Mouse (Mus musculus): ENCODE data around the gene Ago4. TPM values are rescaled to one million over a fixed set of nuclear protein-coding genes. Genes with fewer than 3 reads are reported as not detected.

Gene Ago4
- polyA plus RNA-seq, 1 experiment from 2014 or later, result 1.1 TPM

DNA sequence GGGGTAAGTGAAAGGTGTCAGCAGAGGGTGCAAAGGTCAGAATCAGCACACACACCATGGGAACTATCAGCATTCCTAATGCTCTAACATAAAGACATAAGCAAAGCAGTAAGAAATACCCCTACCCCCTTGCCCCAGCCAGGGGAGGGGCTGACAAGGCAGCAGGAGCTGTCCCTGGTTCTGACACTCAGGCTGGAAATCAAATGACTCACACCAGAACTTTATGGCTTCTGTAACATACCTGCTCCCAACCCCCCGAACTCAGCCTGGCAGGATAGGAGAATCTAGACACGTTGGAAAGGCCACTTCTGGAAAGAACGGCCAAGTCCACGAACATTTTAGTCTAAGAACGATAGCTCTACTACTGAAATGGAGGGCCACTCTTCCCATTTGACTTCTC is 60.2 kb downstream of the Ago4 start:
- Histone ChIP-seq H3K9me3 (replicated peaks; ENCODE audit: control insufficient read depth, low read length) (no peaks in the 10 kb centered on the region), H3K4me3 (ENCODE audit: low read depth, low read length) (no peak overlapping the region), H3K36me3 (ENCODE audit: control insufficient read depth, insufficient read depth, low read length) (no peaks in the 10 kb centered on the region), H3K27me3 (ENCODE audit: control insufficient read depth, insufficient read depth, low read length) (no peaks in the 10 kb centered on the region), H3K9ac (ENCODE audit: low read depth, low read length) (no peak overlapping the region), H3K4me1 (ENCODE audit: control insufficient read depth, insufficient read depth, low read length) (no peaks in the 10 kb centered on the region), H3K4me2 (no peak overlapping the region), H3K27ac (ENCODE audit: low read depth, low read length) (no peak overlapping the region)
- no peak for ATAC-seq (replicated peaks; ENCODE audit: insufficient number of reproducible peaks, low FRiP score, low TSS enrichment)
- 33% methylated on average over 5 of the region's 5 CpGs for WGBS (ENCODE audit: insufficient replicate concordance)

DNA sequence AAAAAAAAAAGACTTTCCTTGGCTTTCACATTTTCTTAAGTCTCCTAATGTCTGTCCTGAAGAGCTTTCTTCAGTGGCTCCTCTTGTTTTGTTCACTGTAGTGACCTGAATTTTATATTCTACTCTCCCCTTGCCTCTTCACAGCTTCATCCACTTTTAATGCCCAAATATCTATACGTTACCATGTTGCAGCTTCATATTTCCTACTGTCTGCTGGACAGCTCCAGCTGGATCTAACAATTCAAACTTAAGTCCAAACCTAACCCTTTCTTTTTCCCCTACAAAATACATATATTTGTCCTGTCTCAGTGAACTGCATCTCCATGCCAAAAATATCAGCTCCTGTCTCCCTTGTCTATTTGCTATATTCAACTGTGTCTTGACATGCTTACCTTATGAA is 63.9 kb downstream of the Ago4 start:
- no peak overlapping the region for H3K4me2 ChIP-seq
- 61% methylated on average over 1 of the region's 1 CpGs for WGBS (ENCODE audit: insufficient replicate concordance)
- H3K4me3 ChIP-seq (ENCODE audit: low read depth, low read length), result no peak overlapping the region
- H3K4me1 ChIP-seq (ENCODE audit: control insufficient read depth, insufficient read depth, low read length), result peaks cover 24% of the 10 kb centered on the region
- H3K9ac ChIP-seq (ENCODE audit: low read depth, low read length), result no peak overlapping the region
- H3K36me3 ChIP-seq (ENCODE audit: control insufficient read depth, insufficient read depth, low read length), result no peaks in the 10 kb centered on the region
- no peaks in the 10 kb centered on the region for H3K9me3 ChIP-seq (replicated peaks; ENCODE audit: control insufficient read depth, low read length)
- no peaks in the 10 kb centered on the region for H3K27me3 ChIP-seq (ENCODE audit: control insufficient read depth, insufficient read depth, low read length)
- no peak overlapping the region for H3K27ac ChIP-seq (ENCODE audit: low read depth, low read length)
- no peak for ATAC-seq (replicated peaks; ENCODE audit: insufficient number of reproducible peaks, low FRiP score, low TSS enrichment)

DNA sequence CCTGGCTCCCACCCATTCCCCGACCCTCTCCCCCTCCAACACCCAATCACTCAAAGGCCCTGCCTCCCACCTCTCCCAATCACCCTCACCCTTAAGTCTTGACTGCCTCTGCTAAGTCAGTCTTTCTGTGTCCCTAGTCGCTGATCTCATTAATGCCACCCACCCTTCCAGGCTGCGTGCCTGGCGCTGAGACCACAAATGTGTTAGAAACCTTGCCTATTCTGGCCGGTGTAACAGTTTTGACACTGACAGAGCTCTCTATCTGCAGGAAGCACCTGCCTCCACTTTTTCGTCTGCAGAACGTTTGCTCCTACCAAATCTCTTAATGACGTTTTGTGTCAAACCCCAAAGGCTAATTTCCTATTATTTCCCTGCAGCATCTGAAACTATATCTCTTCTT is 64.3 kb downstream of the Ago4 start:
- Histone ChIP-seq H3K9ac (ENCODE audit: low read depth, low read length) (peak overlapping the region; percentile 92; the same call in 1 of the 2 replicates), H3K4me2 (peak overlapping the region; percentile 86), H3K4me3 (ENCODE audit: low read depth, low read length) (peak overlapping the region; percentile 88), H3K4me1 (ENCODE audit: control insufficient read depth, insufficient read depth, low read length) (peaks cover 26% of the 10 kb centered on the region), H3K9me3 (replicated peaks; ENCODE audit: control insufficient read depth, low read length) (no peaks in the 10 kb centered on the region), H3K27ac (ENCODE audit: low read depth, low read length) (no peak overlapping the region), H3K27me3 (ENCODE audit: control insufficient read depth, insufficient read depth, low read length) (no peaks in the 10 kb centered on the region), H3K36me3 (ENCODE audit: control insufficient read depth, insufficient read depth, low read length) (no peaks in the 10 kb centered on the region)
- ATAC-seq (replicated peaks; ENCODE audit: insufficient number of reproducible peaks, low FRiP score, low TSS enrichment), result no peak
- WGBS (ENCODE audit: insufficient replicate concordance), result 5% methylated on average over 8 of the region's 8 CpGs

DNA sequence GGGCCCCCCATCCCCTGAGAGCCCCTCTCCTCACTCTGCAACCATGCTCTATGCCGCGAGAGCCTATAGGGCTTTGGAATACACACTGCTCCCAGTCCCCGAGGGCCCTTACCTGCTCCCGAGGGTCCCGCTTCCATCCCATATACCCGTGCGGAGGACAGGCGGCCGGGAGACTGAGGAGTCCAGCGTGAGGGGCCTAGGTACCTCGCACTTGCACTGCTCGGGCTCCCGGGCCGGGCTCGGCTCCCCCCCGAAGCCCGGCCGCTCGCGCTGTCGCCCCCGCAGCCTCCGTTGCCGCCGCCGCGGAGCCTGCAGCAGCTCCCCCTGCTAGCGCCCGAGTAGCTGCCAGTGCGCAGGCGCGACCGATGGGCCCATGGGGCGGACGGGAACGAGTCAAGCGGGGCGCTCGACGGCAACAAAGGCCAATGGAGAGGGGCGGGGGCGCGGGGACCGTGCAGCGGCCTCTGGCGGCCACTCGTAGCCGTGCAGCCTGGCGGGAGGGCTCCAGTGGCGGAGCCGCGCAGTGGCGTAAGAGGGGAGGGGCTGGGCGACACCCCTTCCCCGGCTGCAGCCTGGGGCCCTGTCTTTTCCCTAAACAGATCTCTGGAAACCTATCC is 64.9 kb downstream of the Ago4 start, which contains the start of gene Ago1:
Ago1 (minus strand) TSS at position 299 of the 617 bp plus-strand sequence.
- Histone ChIP-seq H3K4me2 (peak within 1 kb of the TSS; percentile 86), H3K4me3 (ENCODE audit: low read depth, low read length) (peak within 1 kb of the TSS; percentile 88), H3K4me1 (ENCODE audit: control insufficient read depth, insufficient read depth, low read length) (peaks cover 26% of the 10 kb centered on the region), H3K9ac (ENCODE audit: low read depth, low read length) (peak within 1 kb of the TSS; percentile 92), H3K27me3 (ENCODE audit: control insufficient read depth, insufficient read depth, low read length) (no peaks in the 10 kb centered on the region), H3K9me3 (replicated peaks; ENCODE audit: control insufficient read depth, low read length) (no peaks in the 10 kb centered on the region), H3K27ac (ENCODE audit: low read depth, low read length) (peak within 1 kb of the TSS; percentile 82), H3K36me3 (ENCODE audit: control insufficient read depth, insufficient read depth, low read length) (no peaks in the 10 kb centered on the region)
- peak; percentile 88 for ATAC-seq (replicated peaks; ENCODE audit: insufficient number of reproducible peaks, low FRiP score, low TSS enrichment)
- under 1% methylated on average over 51 of the region's 55 CpGs for WGBS (ENCODE audit: insufficient replicate concordance)

DNA sequence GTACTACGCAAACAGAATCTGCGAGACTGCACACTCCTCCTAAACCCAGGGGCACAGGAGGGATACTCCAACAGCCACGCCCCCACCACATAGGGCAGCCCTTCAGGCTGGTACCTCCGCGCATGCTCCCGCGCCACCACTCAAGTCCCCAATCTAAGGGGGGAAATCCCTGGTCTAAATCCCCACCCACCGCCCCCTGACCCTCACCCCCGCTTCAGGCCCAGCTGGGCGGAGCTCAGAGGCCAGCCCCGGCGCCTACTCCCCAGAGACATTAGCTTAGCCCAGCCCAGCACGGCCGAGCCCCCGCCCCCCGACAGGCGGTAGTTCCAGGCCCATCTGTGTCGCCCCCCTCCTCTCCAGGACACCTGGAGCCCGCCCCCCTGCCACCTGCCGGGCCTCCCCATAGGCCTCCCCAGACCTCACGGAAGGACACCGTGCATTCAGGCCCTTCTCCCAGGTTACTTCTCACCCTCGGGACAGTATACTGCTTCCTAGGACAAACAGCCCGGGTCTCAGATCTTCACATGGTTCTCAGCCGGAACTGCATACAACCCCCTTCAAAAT is 65.5 kb downstream of the Ago4 start:
- Histone ChIP-seq H3K4me2 (peak overlapping the region; percentile 86), H3K36me3 (ENCODE audit: control insufficient read depth, insufficient read depth, low read length) (no peaks in the 10 kb centered on the region), H3K4me1 (ENCODE audit: control insufficient read depth, insufficient read depth, low read length) (peaks cover 26% of the 10 kb centered on the region), H3K9me3 (replicated peaks; ENCODE audit: control insufficient read depth, low read length) (no peaks in the 10 kb centered on the region), H3K27me3 (ENCODE audit: control insufficient read depth, insufficient read depth, low read length) (no peaks in the 10 kb centered on the region), H3K4me3 (ENCODE audit: low read depth, low read length) (peak overlapping the region; percentile 88), H3K27ac (ENCODE audit: low read depth, low read length) (peak overlapping the region; percentile 82), H3K9ac (ENCODE audit: low read depth, low read length) (peak overlapping the region; percentile 92)
- WGBS (ENCODE audit: insufficient replicate concordance), result under 1% methylated on average over 23 of the region's 25 CpGs
- ATAC-seq (replicated peaks; ENCODE audit: insufficient number of reproducible peaks, low FRiP score, low TSS enrichment), result peak; percentile 54

DNA sequence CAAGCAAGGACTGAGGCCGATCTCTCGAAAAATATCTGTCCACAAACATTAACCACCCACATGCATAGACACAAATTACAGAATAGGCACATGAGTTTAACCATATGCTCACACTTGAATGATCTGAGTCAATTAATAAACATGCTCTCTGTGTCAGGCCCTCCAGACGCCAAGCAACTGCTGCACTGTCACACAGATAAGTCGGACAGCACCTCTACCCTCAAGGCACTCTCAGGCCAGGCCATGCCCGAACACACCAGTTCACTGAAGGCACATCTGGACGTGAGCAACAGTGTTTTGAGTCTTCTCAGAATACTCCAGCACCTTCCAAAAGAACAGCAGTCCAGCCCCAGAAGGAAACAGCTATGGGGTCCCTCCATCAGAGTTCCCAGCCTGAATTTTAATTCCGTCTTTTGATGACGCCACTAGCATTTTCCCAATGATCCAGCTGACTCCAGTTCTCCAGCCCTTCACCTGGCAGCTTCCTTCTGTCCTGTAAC is 67.0 kb downstream of the Ago4 start:
- H3K4me2 ChIP-seq, result peak overlapping the region; percentile 46

DNA sequence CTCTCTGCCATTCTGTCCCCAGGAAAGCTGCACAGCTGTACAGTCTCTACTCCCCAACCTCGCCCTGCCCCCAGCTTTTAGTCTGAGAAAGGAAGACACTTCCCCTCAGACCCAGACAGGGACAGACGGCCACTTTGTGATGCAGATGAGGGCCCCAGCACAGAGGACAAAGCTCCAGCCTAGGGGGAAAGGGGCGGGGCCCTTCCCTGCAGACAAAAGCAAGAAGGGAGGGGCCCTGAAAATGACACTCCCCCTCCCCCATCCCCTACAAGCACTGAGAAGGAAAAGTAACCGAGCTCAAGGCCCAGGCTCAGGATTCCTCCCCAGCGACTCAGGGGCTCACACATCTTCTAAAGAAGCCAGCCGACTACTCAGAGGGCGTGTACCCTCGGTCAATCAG is 67.4 kb downstream of the Ago4 start:
- WGBS (ENCODE audit: insufficient replicate concordance), result 8% methylated on average over 8 of the region's 8 CpGs
- H3K27ac ChIP-seq (ENCODE audit: low read depth, low read length), result peak overlapping the region; percentile 29; the same call in 1 of the 2 replicates
- H3K27me3 ChIP-seq (ENCODE audit: control insufficient read depth, insufficient read depth, low read length), result no peaks in the 10 kb centered on the region
- H3K4me3 ChIP-seq (ENCODE audit: low read depth, low read length), result 0 out of 2 replicates have a peak overlapping the region, but pooled peaks have one; percentile 8
- peaks cover 26% of the 10 kb centered on the region for H3K4me1 ChIP-seq (ENCODE audit: control insufficient read depth, insufficient read depth, low read length)
- peak overlapping the region; percentile 46 for H3K4me2 ChIP-seq
- ATAC-seq (replicated peaks; ENCODE audit: insufficient number of reproducible peaks, low FRiP score, low TSS enrichment), result no peak
- no peaks in the 10 kb centered on the region for H3K9me3 ChIP-seq (replicated peaks; ENCODE audit: control insufficient read depth, low read length)
- H3K9ac ChIP-seq (ENCODE audit: low read depth, low read length), result peak overlapping the region; percentile 22; the same call in 1 of the 2 replicates
- no peaks in the 10 kb centered on the region for H3K36me3 ChIP-seq (ENCODE audit: control insufficient read depth, insufficient read depth, low read length)

More for the DNA sequence above, 67.0 kb downstream of the Ago4 start:
- Histone ChIP-seq H3K27me3 (ENCODE audit: control insufficient read depth, insufficient read depth, low read length) (no peaks in the 10 kb centered on the region), H3K36me3 (ENCODE audit: control insufficient read depth, insufficient read depth, low read length) (no peaks in the 10 kb centered on the region), H3K4me1 (ENCODE audit: control insufficient read depth, insufficient read depth, low read length) (peaks cover 26% of the 10 kb centered on the region), H3K27ac (ENCODE audit: low read depth, low read length) (no peak overlapping the region), H3K9me3 (replicated peaks; ENCODE audit: control insufficient read depth, low read length) (no peaks in the 10 kb centered on the region), H3K4me3 (ENCODE audit: low read depth, low read length) (no peak overlapping the region), H3K9ac (ENCODE audit: low read depth, low read length) (no peak overlapping the region; the same call in 1 of the 2 replicates)
- ATAC-seq (replicated peaks; ENCODE audit: insufficient number of reproducible peaks, low FRiP score, low TSS enrichment), result no peak
- WGBS (ENCODE audit: insufficient replicate concordance), result 32% methylated on average over 8 of the region's 8 CpGs

DNA sequence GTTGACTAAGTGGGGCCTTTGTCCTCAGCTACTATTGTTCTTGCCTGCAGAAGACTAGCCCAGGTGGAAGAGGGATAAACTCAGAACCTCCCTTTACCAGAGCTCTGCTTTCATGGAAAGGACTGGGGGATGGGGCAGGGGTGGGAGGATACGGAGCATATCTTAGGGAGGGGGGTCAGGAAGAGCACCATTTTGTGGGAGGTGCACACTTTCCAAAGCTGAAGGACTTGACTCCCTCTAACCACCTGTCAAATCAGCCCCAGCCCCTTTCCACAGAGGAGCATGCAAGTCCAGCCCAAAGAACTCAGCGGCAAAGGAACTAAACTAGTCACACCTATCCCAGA is 68.4 kb downstream of the Ago4 start:
- Histone ChIP-seq H3K27ac (ENCODE audit: low read depth, low read length) (no peak overlapping the region), H3K4me1 (ENCODE audit: control insufficient read depth, insufficient read depth, low read length) (peaks cover 26% of the 10 kb centered on the region), H3K9ac (ENCODE audit: low read depth, low read length) (no peak overlapping the region), H3K4me2 (0 out of 2 replicates have a peak overlapping the region, but pooled peaks have one; percentile 46), H3K36me3 (ENCODE audit: control insufficient read depth, insufficient read depth, low read length) (no peaks in the 10 kb centered on the region), H3K4me3 (ENCODE audit: low read depth, low read length) (no peak overlapping the region), H3K9me3 (replicated peaks; ENCODE audit: control insufficient read depth, low read length) (no peaks in the 10 kb centered on the region), H3K27me3 (ENCODE audit: control insufficient read depth, insufficient read depth, low read length) (no peaks in the 10 kb centered on the region)
- 29% methylated on average over 2 of the region's 2 CpGs for WGBS (ENCODE audit: insufficient replicate concordance)
- no peak for ATAC-seq (replicated peaks; ENCODE audit: insufficient number of reproducible peaks, low FRiP score, low TSS enrichment)
